Mouse (Mus musculus): ENCODE measurements around the gene Cd3eap.

The Cd3eap gene

DNA sequence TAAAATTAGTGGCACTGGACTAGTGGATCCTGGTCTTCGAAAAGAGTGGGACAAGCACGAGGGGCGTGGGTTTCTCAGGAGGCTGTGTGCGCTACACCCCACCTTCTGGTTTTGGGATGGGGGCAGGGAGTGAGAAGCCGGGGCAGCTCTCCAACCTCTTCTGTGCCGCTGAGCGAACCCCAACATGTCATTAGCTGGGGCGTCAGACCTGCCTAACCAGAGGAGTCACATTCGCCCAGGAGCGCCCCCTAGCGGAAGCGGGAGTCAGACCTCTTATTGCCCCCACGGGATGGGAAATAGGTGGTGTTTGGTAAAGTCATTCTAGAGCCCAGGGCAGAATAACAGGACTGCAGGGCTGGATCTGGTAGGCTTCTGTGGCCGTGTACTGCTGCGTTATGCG, 2.4 kb upstream of the Cd3eap start:
- peak; percentile 64 for DNase-seq (ENCODE audit: low spot score)

GRCm38 (mm10) chr7:19360944-19361343, 1.7 kb upstream of the Cd3eap start:
- peak; percentile 91 for DNase-seq (ENCODE audit: low spot score)

GRCm38 (mm10) chr7:19359892-19360641, 784 bp upstream of the Cd3eap start:
- DNase-seq (ENCODE audit: low spot score): peak; percentile 73

DNA sequence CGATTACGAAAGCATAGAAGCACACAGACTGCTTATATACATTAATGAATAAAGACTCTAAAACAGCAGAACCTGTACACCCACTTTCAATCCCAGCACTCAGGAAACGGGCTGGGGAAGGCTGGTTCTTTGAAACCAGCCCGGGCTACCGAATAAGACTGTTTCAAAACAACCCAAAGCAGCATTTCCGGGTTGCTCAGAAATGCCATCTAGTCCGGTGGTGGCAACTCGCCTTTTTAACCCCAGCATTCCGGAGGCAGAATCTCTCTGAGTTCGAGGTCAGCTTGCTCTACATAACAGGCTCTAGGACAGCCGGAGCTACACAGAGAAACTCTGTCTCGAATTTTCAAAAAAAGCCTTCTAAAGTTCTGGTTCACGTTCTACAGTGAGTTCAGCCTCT, 649 bp downstream of the Cd3eap start:
- no peak for DNase-seq (ENCODE audit: low spot score)

DNA sequence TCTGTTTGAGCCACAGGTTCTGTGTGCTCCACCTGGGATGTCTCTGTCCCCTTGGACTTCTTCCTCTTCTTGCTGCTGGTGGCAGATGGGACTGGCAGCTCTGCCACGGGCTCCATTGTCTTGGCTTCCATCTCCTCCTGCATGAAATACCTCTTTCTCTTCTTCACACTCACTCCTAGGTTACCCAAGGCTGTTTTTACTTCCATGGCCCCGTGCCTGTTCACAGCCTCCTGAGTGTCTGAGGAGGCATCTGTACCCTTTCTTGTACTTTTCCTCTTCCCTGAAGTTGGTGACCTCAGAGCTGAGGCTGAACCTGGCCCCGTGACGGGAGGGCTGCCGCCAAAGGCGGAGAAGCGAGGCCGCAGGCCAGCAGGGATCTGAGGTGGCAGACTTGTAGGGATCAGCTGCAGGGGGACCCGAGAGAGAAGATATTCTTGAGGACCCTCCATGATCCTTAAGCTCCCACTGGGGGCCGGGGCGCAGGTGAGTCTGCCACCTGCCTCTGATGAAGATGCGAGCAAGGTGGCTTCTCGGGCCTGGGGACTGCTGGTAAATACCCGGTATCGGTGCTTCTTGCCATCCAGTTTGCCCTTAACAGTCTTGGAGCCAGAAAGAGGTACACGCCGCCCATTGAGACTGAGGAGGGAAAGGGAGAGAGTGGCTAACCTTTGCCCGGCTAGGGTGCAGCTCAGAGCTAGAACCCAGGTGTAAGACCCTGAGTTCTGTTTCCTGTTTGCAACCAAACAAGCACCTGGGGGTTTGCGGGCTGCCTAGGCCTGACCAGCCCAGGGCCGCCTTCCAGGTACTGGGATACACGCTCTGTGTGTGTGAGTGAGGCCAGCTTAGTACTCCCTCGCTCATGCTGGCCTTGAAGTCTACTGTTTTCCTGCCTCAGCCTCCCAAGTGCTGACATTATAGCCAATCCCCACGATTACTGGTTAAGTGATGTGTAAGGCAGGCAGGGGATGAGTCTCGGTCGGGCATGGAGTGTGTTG, 1.6 kb downstream of the Cd3eap start:
- DNase-seq (ENCODE audit: low spot score): no peak

- DNase-seq (ENCODE audit: low spot score): no peak
These were observed 3.0 kb downstream of the Cd3eap start for GRCm38 (mm10) chr7:19356311-19356710.

DNA sequence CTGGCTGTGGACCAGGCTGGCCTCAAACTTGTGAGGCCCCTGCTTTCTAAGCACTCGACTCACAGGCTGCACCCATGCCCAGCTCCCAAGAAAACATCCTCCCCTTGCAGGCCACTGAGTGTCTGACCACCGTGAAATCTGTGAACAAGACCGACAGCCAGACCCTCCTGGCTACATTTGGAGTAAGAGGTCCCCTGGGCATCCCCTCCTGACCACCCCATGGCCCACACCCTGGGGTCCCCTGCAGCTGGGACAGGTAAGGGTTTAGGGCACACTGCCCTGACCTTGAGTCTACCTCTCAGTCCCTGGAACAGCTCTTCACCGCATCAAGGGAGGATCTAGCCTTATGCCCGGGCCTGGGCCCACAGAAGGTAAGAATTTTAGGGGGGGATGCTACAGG, 4.3 kb downstream of the Cd3eap start:
- no peak for DNase-seq (ENCODE audit: low spot score)

GRCm38 (mm10) chr7:19350221-19350620, 9.1 kb downstream of the Cd3eap start:
- DNase-seq (ENCODE audit: low spot score): no peak

DNA sequence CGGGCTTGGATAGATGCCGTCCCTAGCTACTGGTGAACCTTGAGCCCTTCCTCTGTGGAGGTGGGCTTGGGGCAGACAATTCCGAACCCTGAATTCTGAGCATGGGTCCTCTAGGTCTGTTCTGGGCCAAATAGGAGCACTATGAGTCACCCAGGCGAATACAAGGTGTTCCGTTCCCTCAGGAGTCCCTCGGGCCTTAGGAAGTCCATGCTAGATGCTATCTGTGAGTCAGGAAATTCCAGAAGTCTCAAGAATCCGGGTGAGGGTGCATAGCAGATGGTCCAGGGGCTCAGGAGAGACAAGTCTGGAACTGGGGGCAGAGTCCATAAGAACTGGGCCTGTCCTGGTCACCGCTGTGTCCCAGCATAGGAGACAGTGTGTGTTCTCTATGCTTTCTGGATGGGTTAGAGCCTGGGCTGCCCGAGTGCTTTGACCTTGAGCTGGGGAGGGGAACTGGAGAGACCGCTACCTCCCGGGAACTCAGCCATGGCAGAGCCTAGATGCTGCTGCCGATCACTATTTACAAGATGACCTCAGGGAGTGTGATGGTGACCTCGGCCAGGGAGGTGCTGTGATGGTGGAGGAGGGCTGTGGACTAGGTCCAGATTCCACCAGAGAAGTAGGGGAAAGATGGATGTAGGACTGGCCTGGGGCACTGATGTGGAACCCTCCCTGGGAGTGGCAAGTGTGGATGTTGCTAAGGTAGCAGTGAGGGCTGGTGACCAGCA, 9.9 kb downstream of the Cd3eap start:
- no peak for DNase-seq (ENCODE audit: low spot score)

GRCm38 (mm10) chr7:19344938-19345471, 14.3 kb downstream of the Cd3eap start:
- DNase-seq (ENCODE audit: low spot score): peak; percentile 97

DNA sequence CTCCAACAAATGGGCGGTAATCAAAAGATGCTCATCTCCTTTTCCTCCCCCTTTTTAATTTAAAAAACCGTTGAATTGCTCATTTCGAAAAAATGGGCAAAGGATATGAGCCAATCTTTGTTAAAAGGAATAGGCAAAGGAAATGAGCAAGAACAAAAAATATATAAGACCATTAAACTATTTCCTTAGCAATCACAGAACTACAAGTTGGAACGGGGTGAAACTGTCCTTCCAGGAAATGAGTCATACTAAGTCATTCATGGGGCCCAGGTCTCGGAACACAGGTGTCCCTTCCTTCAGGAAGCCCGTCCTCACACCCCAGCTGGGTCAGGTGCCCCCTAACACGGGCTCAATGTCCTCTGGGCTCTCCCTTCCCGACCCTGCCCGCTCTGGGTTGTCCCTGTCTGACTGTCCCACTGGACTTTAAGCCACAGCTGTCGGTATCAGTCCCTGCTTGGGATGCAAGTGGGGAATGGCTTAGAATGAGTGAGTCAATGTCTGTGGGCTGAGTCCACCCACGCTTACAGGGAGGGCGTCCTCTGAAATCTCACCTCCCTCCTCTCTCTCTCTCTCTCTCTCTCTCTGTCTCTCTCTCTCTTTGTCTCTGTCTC, 14.9 kb downstream of the Cd3eap start, which contains the start of gene Ercc1:
TSS of gene Ercc1 (plus strand) at position 542 of the 611 bp plus-strand sequence.
- DNase-seq (ENCODE audit: low spot score): no peak

DNA sequence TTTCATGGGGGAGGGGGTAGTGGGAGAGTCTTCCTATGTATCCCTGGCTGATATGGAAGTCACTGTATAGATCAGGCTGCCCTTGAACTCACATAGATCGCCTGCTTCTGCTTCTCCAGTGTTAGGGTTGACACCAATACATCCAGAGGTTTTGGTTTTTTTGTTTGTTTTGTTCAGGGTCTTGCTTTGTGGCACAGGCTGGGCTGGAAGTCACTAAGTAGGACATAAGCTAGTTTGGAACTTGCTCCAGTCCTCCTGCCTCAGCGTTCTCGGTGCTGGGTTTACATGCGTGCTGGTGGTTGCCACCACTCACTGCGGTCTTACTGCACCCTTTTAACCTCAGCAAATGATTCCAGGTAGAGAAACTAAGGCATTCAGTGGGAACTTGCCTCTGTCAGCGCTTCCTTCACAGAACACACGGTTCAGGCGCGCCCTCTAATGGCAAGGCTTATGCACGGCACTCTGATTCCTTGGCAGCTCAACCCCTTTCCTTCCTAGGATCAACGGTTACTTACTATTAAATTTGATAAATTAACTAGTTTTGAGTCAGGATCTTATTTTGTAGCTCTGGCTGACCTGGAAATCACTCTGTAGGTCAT, 16.0 kb downstream of the Cd3eap start:
- peak; percentile 85 for DNase-seq (ENCODE audit: low spot score)

GRCm38 (mm10) chr7:19342481-19343027, 16.7 kb downstream of the Cd3eap start:
- DNase-seq (ENCODE audit: low spot score): peak; percentile 88

DNA sequence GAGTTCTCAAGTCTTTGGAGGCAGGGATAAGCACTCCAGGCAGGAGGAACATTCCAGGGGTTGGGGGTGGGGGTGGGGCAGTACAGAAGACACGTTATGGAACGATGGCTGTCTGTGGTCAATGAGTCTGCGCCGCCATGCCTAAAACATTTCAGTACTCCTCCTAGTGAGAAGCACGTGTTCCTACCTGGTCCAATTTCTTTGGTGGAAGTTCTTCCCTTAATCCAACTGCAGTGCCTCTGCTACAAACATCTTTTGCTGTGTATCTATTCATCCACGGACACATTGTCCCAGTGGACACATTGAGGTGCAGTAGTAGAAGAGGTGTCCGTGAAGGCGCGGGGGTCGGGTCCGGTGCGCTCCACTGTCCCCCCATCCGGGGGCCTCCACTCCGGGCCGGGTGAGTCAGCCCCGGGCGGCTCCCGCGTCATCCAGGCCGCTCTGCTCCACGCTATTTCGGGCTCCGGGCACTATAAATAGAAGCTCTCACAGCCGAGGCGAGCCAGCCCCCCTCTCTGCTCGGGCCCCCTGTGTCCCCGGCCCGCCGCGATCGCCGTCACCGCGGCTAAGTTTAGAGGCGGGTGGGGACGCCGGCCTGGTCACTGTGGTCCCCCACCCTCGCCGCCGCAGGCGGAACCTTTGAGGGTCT, 17.4 kb downstream of the Cd3eap start:
- peak; percentile 49 for DNase-seq (ENCODE audit: low spot score)

GRCm38 (mm10) chr7:19341250-19341649, 18.0 kb downstream of the Cd3eap start:
- DNase-seq (ENCODE audit: low spot score): no peak

GRCm38 (mm10) chr7:19338596-19338995, 20.7 kb downstream of the Cd3eap start:
- no peak for DNase-seq (ENCODE audit: low spot score)

DNA sequence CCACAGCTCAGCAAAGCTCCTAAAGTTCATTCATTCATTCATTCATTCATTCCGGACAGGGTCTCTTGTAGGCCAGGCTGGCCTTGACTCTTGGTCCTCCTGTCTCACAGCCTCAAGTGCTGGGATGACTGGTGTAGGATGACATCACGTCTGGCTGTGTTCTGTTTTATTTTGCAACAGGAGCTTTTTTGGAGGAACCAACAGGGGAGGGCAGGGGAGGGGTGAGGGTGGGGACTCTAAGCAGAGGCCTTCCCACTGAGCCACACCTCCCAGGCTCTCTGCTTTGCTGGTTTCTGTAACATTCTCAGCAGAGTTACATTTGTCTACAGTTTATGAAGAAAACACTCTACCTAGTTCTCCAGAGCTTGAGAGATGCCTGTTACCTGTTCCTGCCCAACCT, 21.2 kb downstream of the Cd3eap start:
- no peak for DNase-seq (ENCODE audit: low spot score)

- no peak for DNase-seq (ENCODE audit: low spot score)
These were observed 22.2 kb downstream of the Cd3eap start for GRCm38 (mm10) chr7:19337122-19337521.

DNA sequence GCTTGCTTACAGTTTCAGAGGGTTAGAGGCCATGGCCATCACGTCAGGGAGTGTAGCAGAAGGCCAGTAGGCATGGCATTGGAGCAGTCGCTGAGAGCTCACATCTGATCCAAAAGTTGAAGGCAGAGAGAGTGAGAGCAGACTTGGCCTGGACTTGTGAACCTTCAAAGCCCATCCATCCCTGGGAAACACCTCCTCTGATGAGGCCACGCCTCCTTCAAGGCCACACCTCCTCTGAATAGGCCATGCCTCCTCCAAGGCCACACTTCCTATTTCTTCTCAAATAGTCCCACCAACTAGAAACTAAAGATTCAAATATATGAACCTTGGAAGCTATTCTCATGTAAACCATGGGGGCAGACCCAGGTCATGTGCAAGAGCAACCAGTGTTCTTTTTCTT, 23.7 kb downstream of the Cd3eap start:
- no peak for DNase-seq (ENCODE audit: low spot score)

GRCm38 (mm10) chr7:19332709-19333352, 26.5 kb downstream of the Cd3eap start:
- DNase-seq (ENCODE audit: low spot score): peak; percentile 71

Measured in MN1 (cell line).